Mouse (Mus musculus) cerebellum, adult 2 months (tissue): Measurements from ENCODE around the gene Ovch2.

Experiments
- CTCF ChIP-seq: fragments of 200-500 bp; IDR thresholded peaks from 2 replicates; pipeline ENCODE4 v1.5.1; 2011; ENCODE audit warnings: low read depth, mild to moderate bottlenecking, control low read depth, low read length, moderate library complexity, borderline replicate concordance; ENCODE audit not compliant: insufficient read depth
- POLR2A ChIP-seq: fragments of 200-500 bp; IDR thresholded peaks from 2 replicates; pipeline ENCODE4 v1.6.1; 2011; ENCODE audit warnings: low read length, control low read depth, borderline replicate concordance; ENCODE audit not compliant: insufficient read depth

- TF ChIP-seq POLR2A (no peak), CTCF (no peak)
Measured at GRCm38 (mm10) chr7:107802138-107802537, 1.1 kb upstream of the Ovch2 start.
